Mouse (Mus musculus) frontal cortex, adult (tissue): ENCODE data around the gene N4bp3.

Source experiments
- ATAC-seq: cut with Nextera tagmentation; 2 replicates; pipeline ENCODE4 v1.9.2; 2017; ENCODE audit warnings: mild to moderate bottlenecking, moderate library complexity, mixed read lengths; ENCODE audit not compliant: low TSS enrichment

The N4bp3 gene

DNA sequence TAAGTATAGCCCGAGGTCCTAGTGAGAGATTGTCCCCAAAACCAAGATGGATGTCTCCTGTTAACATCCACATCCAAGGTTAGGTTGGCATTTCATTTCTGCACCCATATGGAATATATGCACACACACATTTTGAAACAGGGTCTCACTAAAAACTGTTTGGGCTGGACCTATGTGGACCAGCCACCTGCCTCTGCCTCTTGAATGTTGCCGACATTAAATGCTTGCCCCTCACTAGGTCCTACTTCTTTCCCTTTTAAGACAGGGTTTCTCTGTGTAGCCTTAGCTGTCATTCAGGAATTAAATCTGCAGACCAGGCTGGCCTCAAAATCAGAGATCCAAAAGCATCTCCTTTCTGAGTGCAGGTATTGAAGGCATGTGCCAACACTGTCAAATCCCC lies 53.1 kb downstream of the N4bp3 start:
- no peak for ATAC-seq

DNA sequence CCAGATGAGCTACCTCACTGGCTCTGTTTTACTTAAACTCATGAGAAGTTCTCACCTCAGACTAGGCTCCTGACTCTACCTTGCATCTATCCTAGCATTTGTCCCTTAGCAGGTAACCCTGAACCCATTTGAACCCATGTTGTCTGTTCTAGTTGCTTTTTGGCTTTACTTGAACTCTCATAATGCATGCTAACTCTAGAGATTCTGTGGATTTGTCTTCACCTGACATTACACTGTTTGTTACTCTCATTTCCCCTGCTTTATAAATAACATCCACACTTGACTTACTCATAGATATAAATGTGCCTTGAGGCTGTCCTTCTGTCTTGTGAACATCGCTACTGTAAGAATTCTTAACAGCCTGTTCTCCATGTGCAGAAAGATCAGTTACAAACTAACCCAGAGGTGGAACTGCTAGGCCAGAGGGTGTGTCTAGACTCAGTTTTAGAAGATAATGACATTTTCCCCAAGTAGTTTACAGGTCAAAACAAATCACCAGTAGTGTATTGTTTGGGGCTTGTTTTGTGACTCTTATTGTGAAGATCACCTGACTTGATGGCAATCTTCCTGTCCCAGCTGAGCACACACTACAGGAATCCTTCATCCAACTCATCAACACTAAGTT lies 55.1 kb downstream of the N4bp3 start:
- ATAC-seq, result no peak

DNA sequence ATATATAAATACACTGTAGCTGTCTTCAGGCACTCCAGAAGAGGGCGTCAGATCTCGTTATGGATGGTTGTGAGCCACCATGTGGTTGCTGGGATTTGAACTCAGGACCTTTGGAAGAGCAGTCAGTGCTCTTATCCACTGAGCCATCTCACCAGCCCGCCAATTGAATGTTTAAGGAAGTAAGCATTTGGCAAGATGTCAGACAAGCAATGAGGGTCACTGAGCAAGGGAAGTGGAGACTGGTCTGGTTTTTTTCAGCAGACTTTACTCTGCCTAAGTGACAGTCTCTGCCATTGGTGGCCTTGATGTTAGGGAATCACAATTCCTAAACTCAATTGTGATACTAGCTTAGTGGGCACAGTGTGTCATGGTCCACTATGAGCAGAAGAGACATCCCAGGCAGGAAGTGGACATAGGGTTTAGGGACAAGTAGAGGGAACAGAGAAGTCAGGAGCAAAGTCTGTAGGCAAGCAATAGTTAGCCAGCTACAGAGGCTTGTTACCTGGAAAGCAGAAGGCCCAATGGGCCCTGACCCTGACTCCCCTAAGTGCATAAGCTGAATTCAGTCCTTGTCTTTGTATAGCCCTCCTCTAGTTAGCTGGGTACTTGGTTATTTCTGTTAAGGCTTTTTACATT lies 55.8 kb downstream of the N4bp3 start:
- no peak for ATAC-seq

DNA sequence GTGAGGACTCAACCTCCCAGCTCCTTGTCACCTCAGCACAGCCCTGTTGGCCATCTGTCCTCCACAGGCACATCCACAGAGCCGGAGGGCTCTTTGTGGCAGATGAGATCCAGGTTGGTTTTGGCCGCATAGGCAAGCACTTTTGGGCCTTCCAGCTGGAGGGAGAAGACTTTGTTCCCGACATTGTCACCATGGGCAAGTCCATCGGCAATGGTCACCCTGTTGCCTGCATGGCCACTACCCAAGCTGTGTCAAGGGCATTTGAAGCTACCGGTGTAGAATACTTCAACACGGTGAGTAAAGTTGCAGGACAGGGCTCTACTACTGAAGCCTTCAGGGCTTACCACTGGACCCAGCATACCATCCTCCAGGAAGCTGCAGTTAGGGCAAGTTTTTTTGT lies 56.8 kb downstream of the N4bp3 start:
- ATAC-seq, result no peak

DNA sequence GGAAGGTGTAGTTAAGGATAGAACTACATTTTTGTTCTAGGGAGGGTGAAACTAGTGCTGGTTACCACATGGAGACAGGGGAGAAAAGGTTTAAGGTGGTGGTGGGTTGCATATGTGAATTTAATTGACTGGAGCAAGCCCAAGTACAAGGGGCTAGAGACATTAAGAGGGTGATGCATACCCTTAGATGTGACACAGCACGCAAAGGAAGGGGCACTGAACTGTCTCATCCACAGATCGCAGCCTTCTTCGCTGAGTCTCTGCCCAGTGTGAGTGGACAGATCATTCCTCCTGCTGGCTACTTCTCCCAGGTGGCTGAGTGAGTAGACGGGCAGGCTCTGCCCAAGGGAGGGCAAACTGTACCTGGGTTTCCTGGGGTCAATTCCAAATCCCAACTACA lies 57.3 kb downstream of the N4bp3 start:
- no peak for ATAC-seq
